Mouse (Mus musculus) intestine, postnatal 0 days (tissue): ENCODE results near the gene Fer1l4. TPM values are rescaled to one million over a fixed set of nuclear protein-coding genes. Genes with fewer than 3 reads are reported as not detected.
A peak's percentile ranks its signal among the peaks of the same experiment; 100 is the strongest.

ENCODE experiments used
- ATAC-seq: fragments of 200-750 bp; cut with Nextera tagmentation; 2 replicates; pipeline ENCODE4 v1.8.0; 2017; ENCODE audit warnings: mild to moderate bottlenecking, moderate TSS enrichment, moderate library complexity
- H3K27ac ChIP-seq: fragments of 300-500 bp; sonication (generic); 2 replicates; pipeline ENCODE4 v1.5.1; 2014; ENCODE audit warnings: mild to moderate bottlenecking, low read depth, low read length, moderate library complexity
- H3K27me3 ChIP-seq: fragments of 300-500 bp; sonication (generic); replicated peaks from 2 replicates; pipeline ENCODE4 v1.6.1; 2014; ENCODE audit warnings: low read length, mixed read lengths; ENCODE audit not compliant: control insufficient read depth, insufficient read depth
- H3K36me3 ChIP-seq: fragments of 300-500 bp; sonication (generic); 2 replicates; pipeline ENCODE4 v1.6.1; 2014; ENCODE audit warnings: mild to moderate bottlenecking, moderate library complexity; ENCODE audit not compliant: control insufficient read depth, insufficient read depth
- H3K4me1 ChIP-seq: fragments of 300-500 bp; sonication (generic); replicated peaks from 2 replicates; pipeline ENCODE4 v1.6.1; 2014; ENCODE audit warnings: antibody characterized with exemption, low read length, mixed read lengths; ENCODE audit not compliant: control insufficient read depth, insufficient read depth
- H3K4me2 ChIP-seq: fragments of 300-500 bp; sonication (generic); replicated peaks from 2 replicates; pipeline ENCODE4 v1.6.1; 2014; ENCODE audit warnings: low read depth, mild to moderate bottlenecking, moderate library complexity
- H3K4me3 ChIP-seq: fragments of 300-500 bp; sonication (generic); 2 replicates; pipeline ENCODE4 v1.5.1; 2014; ENCODE audit warnings: low read depth, low read length
- H3K9ac ChIP-seq: fragments of 300-500 bp; sonication (generic); 2 replicates; pipeline ENCODE4 v1.6.1; 2014; ENCODE audit warnings: mild to moderate bottlenecking, low read depth, low read length
- H3K9me3 ChIP-seq: fragments of 300-500 bp; sonication (generic); 2 replicates; pipeline ENCODE4 v1.6.1; 2016; ENCODE audit warnings: mixed run types; ENCODE audit not compliant: control insufficient read depth
- CTCF ChIP-seq: sonication (generic); IDR thresholded peaks from 2 replicates; pipeline ENCODE4 v1.5.1; 2016; ENCODE audit warnings: low read depth, mild to moderate bottlenecking, control low read depth, antibody characterized with exemption, moderate library complexity
- WGBS: fragments of 180-500 bp; shearing (Covaris S2); extraction: QIAGEN DNeasy Blood & Tissue Kit; methylation state at CpG from one replicate; pipeline ENCODE4 v1.1.7; 2014; 5-methylcytosine and 5-hydroxymethylcytosine counted together
- polyA plus RNA-seq: library from polyadenylated mRNA; unstranded; fragments of >200 nt; fragmentation: Nextera tagmentation; extraction: Ambion mirVana; gene quantifications from 2 replicates; pipeline ENCODE4 v1.2.1, GENCODE M21; 2015

The Fer1l4 gene
- polyA plus RNA-seq, 1 experiment from 2014 or later: 0.10 TPM

- H3K27ac ChIP-seq: peak overlapping the region; percentile 66
- H3K9ac ChIP-seq: peak overlapping the region; percentile 31; the same call in 1 of the 2 replicates
- ATAC-seq: peak; percentile 93
Measured at GRCm38 (mm10) chr2:155991863-155992321, 60.9 kb downstream of the Fer1l4 start.

DNA sequence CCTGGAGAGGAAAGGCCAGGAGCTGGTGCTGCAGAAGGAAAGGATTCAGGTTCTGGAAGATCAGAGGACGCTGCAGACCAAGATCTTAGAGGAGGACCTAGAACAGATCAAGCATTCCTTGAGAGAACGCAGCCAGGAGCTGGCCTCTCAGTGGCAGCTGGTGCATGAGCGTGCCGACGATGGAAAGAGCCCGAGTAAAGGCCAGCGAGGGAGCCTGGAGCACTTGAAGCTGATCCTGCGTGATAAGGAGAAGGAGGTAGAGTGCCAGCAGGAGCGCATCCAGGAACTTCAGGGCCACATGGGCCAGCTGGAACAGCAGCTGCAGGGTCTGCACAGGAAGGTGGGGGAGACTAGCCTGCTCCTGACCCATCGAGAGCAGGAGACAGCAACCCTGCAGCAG lies 61.6 kb downstream of the Fer1l4 start:
- H3K4me3 ChIP-seq: no peak overlapping the region
- WGBS: 70% methylated on average over 10 of the region's 10 CpGs
- TF ChIP-seq CTCF: no peak
- no peak for ATAC-seq
- H3K9me3 ChIP-seq: no peaks in the 10 kb centered on the region
- H3K4me1 ChIP-seq: peaks cover 3% of the 10 kb centered on the region; the same call in 1 of the 2 replicates
- peaks cover 59% of the 10 kb centered on the region for H3K36me3 ChIP-seq
- H3K9ac ChIP-seq: no peak overlapping the region
- H3K4me2 ChIP-seq: no peak overlapping the region
- no peaks in the 10 kb centered on the region for H3K27me3 ChIP-seq
- 0 out of 2 replicates have a peak overlapping the region, but pooled peaks have one; percentile 66 for H3K27ac ChIP-seq

More at GRCm38 (mm10) chr2:155991863-155992321, 60.9 kb downstream of the Fer1l4 start:
- WGBS: 41% methylated on average over 14 of the region's 14 CpGs
- peaks cover 63% of the 10 kb centered on the region for H3K36me3 ChIP-seq
- H3K27me3 ChIP-seq: no peaks in the 10 kb centered on the region
- no peaks in the 10 kb centered on the region for H3K9me3 ChIP-seq
- H3K4me3 ChIP-seq: no peak overlapping the region
- H3K4me1 ChIP-seq: peaks cover 3% of the 10 kb centered on the region; the same call in 1 of the 2 replicates
- peak; percentile 71 for TF ChIP-seq CTCF
- H3K4me2 ChIP-seq: peak overlapping the region; percentile 37

DNA sequence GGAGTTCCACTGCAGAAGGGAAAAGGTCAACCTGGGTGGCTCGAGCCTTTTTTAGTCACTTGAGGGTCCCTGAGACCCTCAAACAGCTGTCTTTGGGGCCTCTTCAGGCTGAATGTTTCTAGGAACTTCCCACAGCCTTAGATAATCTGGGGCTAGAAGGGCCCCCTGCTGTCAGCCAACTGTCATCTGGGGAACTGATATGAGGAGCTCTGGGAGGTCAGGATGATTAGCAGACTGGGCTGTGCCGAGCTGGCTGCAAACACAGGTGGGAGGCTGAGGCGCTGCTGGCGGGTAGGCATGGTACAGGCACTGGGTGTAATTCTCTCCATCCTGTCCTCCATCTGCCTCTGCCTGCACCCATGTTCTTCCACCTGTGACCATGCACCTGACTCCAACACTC lies 63.7 kb downstream of the Fer1l4 start:
- TF ChIP-seq CTCF: peak; percentile 17

DNA sequence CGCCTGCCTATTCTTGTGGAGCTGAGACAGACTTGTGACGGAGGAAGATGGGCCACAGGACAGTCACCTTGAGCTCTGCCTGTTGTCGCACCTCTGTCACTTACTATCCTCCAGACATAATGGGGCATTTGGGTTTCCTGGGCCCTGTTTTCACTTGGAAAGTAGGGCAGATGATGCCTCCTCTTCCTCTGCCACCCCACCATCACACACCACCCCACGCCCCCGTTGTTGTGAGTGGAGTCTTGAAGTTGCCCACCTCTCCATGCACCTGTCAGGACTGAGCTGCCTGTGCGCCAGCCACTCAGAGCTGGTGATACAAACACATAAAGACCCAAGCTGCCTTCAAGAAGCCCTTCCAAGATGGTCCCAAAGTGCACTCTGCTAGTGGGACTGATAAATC lies 65.6 kb downstream of the Fer1l4 start:
- Histone ChIP-seq H3K4me3 (no peak overlapping the region), H3K9me3 (no peaks in the 10 kb centered on the region), H3K27ac (no peak overlapping the region), H3K4me2 (no peak overlapping the region), H3K4me1 (0 out of 2 replicates have a peak, but pooled peaks cover 3% of the 10 kb centered on the region), H3K27me3 (no peaks in the 10 kb centered on the region), H3K36me3 (peaks cover 68% of the 10 kb centered on the region), H3K9ac (no peak overlapping the region)
- WGBS: 97% methylated on average over 6 of the region's 6 CpGs
- ATAC-seq: no peak
- TF ChIP-seq CTCF: no peak

More for the DNA sequence above, 63.7 kb downstream of the Fer1l4 start:
- Histone ChIP-seq H3K4me2 (no peak overlapping the region), H3K27me3 (no peaks in the 10 kb centered on the region), H3K9me3 (no peaks in the 10 kb centered on the region), H3K36me3 (peaks cover 60% of the 10 kb centered on the region), H3K4me3 (no peak overlapping the region), H3K27ac (no peak overlapping the region), H3K4me1 (peaks cover 3% of the 10 kb centered on the region; the same call in 1 of the 2 replicates), H3K9ac (no peak overlapping the region)
- no peak for ATAC-seq
- 52% methylated on average over 4 of the region's 4 CpGs for WGBS

- Histone ChIP-seq H3K4me1 (0 out of 2 replicates have a peak, but pooled peaks cover 3% of the 10 kb centered on the region), H3K4me2 (no peak overlapping the region), H3K9ac (no peak overlapping the region), H3K27me3 (no peaks in the 10 kb centered on the region), H3K9me3 (no peaks in the 10 kb centered on the region), H3K27ac (no peak overlapping the region), H3K4me3 (no peak overlapping the region), H3K36me3 (peaks cover 71% of the 10 kb centered on the region)
- WGBS: 94% methylated on average over 7 of the region's 7 CpGs
- no peak for TF ChIP-seq CTCF
- ATAC-seq: no peak
Measured at GRCm38 (mm10) chr2:155985776-155986175, 67.0 kb downstream of the Fer1l4 start.

GRCm38 (mm10) chr2:155979328-155979991 lies 73.3 kb downstream of the Fer1l4 start:
- Histone ChIP-seq H3K4me3 (no peak overlapping the region), H3K27me3 (no peaks in the 10 kb centered on the region), H3K9me3 (no peaks in the 10 kb centered on the region), H3K4me2 (no peak overlapping the region; the same call in 1 of the 2 replicates), H3K4me1 (no peaks in the 10 kb centered on the region), H3K36me3 (peaks cover 81% of the 10 kb centered on the region), H3K27ac (no peak overlapping the region; the same call in 1 of the 2 replicates), H3K9ac (no peak overlapping the region)
- WGBS: 77% methylated on average over 5 of the region's 5 CpGs
- ATAC-seq: no peak
- TF ChIP-seq CTCF: no peak
